Mouse (Mus musculus): ENCODE data around the gene Cdc42ep2. TPM values are rescaled to one million over a fixed set of nuclear protein-coding genes. Genes with fewer than 3 reads are reported as not detected.

The Cdc42ep2 gene
- polyA plus RNA-seq, 1 experiment from 2014 or later: 3.9 TPM

GRCm38 (mm10) chr19:5871273-5871672 lies 53.3 kb downstream of the Cdc42ep2 start:
- ATAC-seq (ENCODE audit: insufficient read depth, low FRiP score, low TSS enrichment) (no peak), DNase-seq (ENCODE audit: low spot score) (peak; percentile 56)
- H3K36me3 ChIP-seq (ENCODE audit: control insufficient read depth, insufficient read depth, low read length): peaks cover 2% of the 10 kb centered on the region; the same call in 1 of the 2 replicates
- peaks cover 20% of the 10 kb centered on the region for H3K4me1 ChIP-seq (ENCODE audit: control insufficient read depth, insufficient read depth, low read length)
- H3K9ac ChIP-seq (ENCODE audit: low read length): peak overlapping the region; percentile 44
- peak overlapping the region; percentile 27; the same call in 1 of the 2 replicates for H3K27ac ChIP-seq (ENCODE audit: low read depth, low read length)
- no peak overlapping the region for H3K4me3 ChIP-seq (ENCODE audit: low read depth, low read length)
- no peaks in the 10 kb centered on the region for H3K27me3 ChIP-seq (ENCODE audit: control insufficient read depth, insufficient read depth, low read length)
- 4% methylated on average over 7 of the region's 7 CpGs for WGBS
- 0 out of 2 replicates have a peak overlapping the region, but pooled peaks have one; percentile 14 for H3K4me2 ChIP-seq (ENCODE audit: low read depth)
- H3K9me3 ChIP-seq (ENCODE audit: control insufficient read depth, low read length): no peaks in the 10 kb centered on the region

GRCm38 (mm10) chr19:5868096-5868495 lies 56.5 kb downstream of the Cdc42ep2 start:
- no peak overlapping the region for H3K4me2 ChIP-seq (ENCODE audit: low read depth)
- H3K36me3 ChIP-seq (ENCODE audit: control insufficient read depth, insufficient read depth, low read length): peaks cover 9% of the 10 kb centered on the region
- H3K9ac ChIP-seq (ENCODE audit: low read length): no peak overlapping the region
- no peaks in the 10 kb centered on the region for H3K9me3 ChIP-seq (ENCODE audit: control insufficient read depth, low read length)
- peaks cover 8% of the 10 kb centered on the region for H3K4me1 ChIP-seq (ENCODE audit: control insufficient read depth, insufficient read depth, low read length)
- DNase-seq (ENCODE audit: low spot score) (no peak), ATAC-seq (ENCODE audit: insufficient read depth, low FRiP score, low TSS enrichment) (no peak)
- WGBS: 95% methylated on average over 6 of the region's 6 CpGs
- H3K4me3 ChIP-seq (ENCODE audit: low read depth, low read length): no peak overlapping the region
- no peaks in the 10 kb centered on the region for H3K27me3 ChIP-seq (ENCODE audit: control insufficient read depth, insufficient read depth, low read length)
- H3K27ac ChIP-seq (ENCODE audit: low read depth, low read length): no peak overlapping the region

Other genes with a start within 250 kb of the Cdc42ep2 start
- gene Map3k11, start 236.1 kb downstream of the Cdc42ep2 start, polyA plus RNA-seq (2014; fragmentation: Nextera tagmentation; extraction: Ambion mirVana): 21.0 and 22.0 TPM in 2 replicates
- 26.9 and 27.7 TPM in 2 replicates for gene Pcnx3, start 235.9 kb downstream of the Cdc42ep2 start, polyA plus RNA-seq (2014; fragmentation: Nextera tagmentation; extraction: Ambion mirVana)
- gene Kcnk7, start 220.4 kb downstream of the Cdc42ep2 start, polyA plus RNA-seq (2014; fragmentation: Nextera tagmentation; extraction: Ambion mirVana): not detected in 2 replicates
- 5.1 and 6.8 TPM in 2 replicates for gene Ehbp1l1, start 198.5 kb downstream of the Cdc42ep2 start, polyA plus RNA-seq (2014; fragmentation: Nextera tagmentation; extraction: Ambion mirVana)
- gene Fam89b, start 195.2 kb downstream of the Cdc42ep2 start, polyA plus RNA-seq (2014; fragmentation: Nextera tagmentation; extraction: Ambion mirVana): 167 and 184 TPM in 2 replicates
- 5.2 and 9.7 TPM in 2 replicates for gene Ltbp3, start 183.9 kb downstream of the Cdc42ep2 start, polyA plus RNA-seq (2014; fragmentation: Nextera tagmentation; extraction: Ambion mirVana)
- 63.9 and 67.4 TPM in 2 replicates for gene Scyl1, start 153.4 kb downstream of the Cdc42ep2 start, polyA plus RNA-seq (2014; fragmentation: Nextera tagmentation; extraction: Ambion mirVana)
- 19.9 and 20.7 TPM in 2 replicates for gene Frmd8, start 49.5 kb downstream of the Cdc42ep2 start, polyA plus RNA-seq (2014; fragmentation: Nextera tagmentation; extraction: Ambion mirVana)
- 0.74 and 1.7 TPM in 2 replicates for gene Slc25a45, start 47.0 kb downstream of the Cdc42ep2 start, polyA plus RNA-seq (2014; fragmentation: Nextera tagmentation; extraction: Ambion mirVana)
- 5.7 and 6.6 TPM in 2 replicates for gene Tigd3, start 30.7 kb downstream of the Cdc42ep2 start, polyA plus RNA-seq (2014; fragmentation: Nextera tagmentation; extraction: Ambion mirVana)
- gene Dpf2, start 11.8 kb downstream of the Cdc42ep2 start, polyA plus RNA-seq (2014; fragmentation: Nextera tagmentation; extraction: Ambion mirVana): 195 and 225 TPM in 2 replicates
- gene Pola2, start 39.4 kb upstream of the Cdc42ep2 start, polyA plus RNA-seq (2014; fragmentation: Nextera tagmentation; extraction: Ambion mirVana): 75.2 and 79.9 TPM in 2 replicates
- not detected in 2 replicates for gene Slc22a20, start 61.3 kb upstream of the Cdc42ep2 start, polyA plus RNA-seq (2014; fragmentation: Nextera tagmentation; extraction: Ambion mirVana)
- gene Capn1, start 91.1 kb upstream of the Cdc42ep2 start, polyA plus RNA-seq (2014; fragmentation: Nextera tagmentation; extraction: Ambion mirVana): 3.4 and 4.4 TPM in 2 replicates
- gene Syvn1, start 121.8 kb upstream of the Cdc42ep2 start, polyA plus RNA-seq (2014; fragmentation: Nextera tagmentation; extraction: Ambion mirVana): 34.4 and 36.7 TPM in 2 replicates
- gene Mrpl49, start 133.0 kb upstream of the Cdc42ep2 start, polyA plus RNA-seq (2014; fragmentation: Nextera tagmentation; extraction: Ambion mirVana): 81.9 and 84.8 TPM in 2 replicates
- gene Fau, start 133.0 kb upstream of the Cdc42ep2 start, polyA plus RNA-seq (2014; fragmentation: Nextera tagmentation; extraction: Ambion mirVana): 789 and 790 TPM in 2 replicates
- gene Znhit2, start 136.4 kb upstream of the Cdc42ep2 start, polyA plus RNA-seq (2014; fragmentation: Nextera tagmentation; extraction: Ambion mirVana): 36.7 and 40.0 TPM in 2 replicates
- 39.6 and 42.9 TPM in 2 replicates for gene Tm7sf2, start 143.6 kb upstream of the Cdc42ep2 start, polyA plus RNA-seq (2014; fragmentation: Nextera tagmentation; extraction: Ambion mirVana)
- gene Vps51, start 152.4 kb upstream of the Cdc42ep2 start, polyA plus RNA-seq (2014; fragmentation: Nextera tagmentation; extraction: Ambion mirVana): 59.1 and 61.2 TPM in 2 replicates
- gene Tmem262, start 155.2 kb upstream of the Cdc42ep2 start, polyA plus RNA-seq (2014; fragmentation: Nextera tagmentation; extraction: Ambion mirVana): not detected in 2 replicates
- 0.88 and 1.3 TPM in 2 replicates for gene Gm28374, start 157.4 kb upstream of the Cdc42ep2 start, polyA plus RNA-seq (2014; fragmentation: Nextera tagmentation; extraction: Ambion mirVana)
- 74.3 and 76.8 TPM in 2 replicates for gene Zfpl1, start 160.1 kb upstream of the Cdc42ep2 start, polyA plus RNA-seq (2014; fragmentation: Nextera tagmentation; extraction: Ambion mirVana)
- gene Cdca5, start 160.2 kb upstream of the Cdc42ep2 start, polyA plus RNA-seq (2014; fragmentation: Nextera tagmentation; extraction: Ambion mirVana): 46.0 and 48.4 TPM in 2 replicates
- gene AC131692.1, start 169.6 kb upstream of the Cdc42ep2 start, polyA plus RNA-seq (2014; fragmentation: Nextera tagmentation; extraction: Ambion mirVana): not detected in 2 replicates
- 0.53 and 0.77 TPM in 2 replicates for gene Naaladl1, start 181.0 kb upstream of the Cdc42ep2 start, polyA plus RNA-seq (2014; fragmentation: Nextera tagmentation; extraction: Ambion mirVana)
- 62.6 and 66.1 TPM in 2 replicates for gene Sac3d1, start 193.8 kb upstream of the Cdc42ep2 start, polyA plus RNA-seq (2014; fragmentation: Nextera tagmentation; extraction: Ambion mirVana)
- gene Snx15, start 203.5 kb upstream of the Cdc42ep2 start, polyA plus RNA-seq (2014; fragmentation: Nextera tagmentation; extraction: Ambion mirVana): 34.5 and 36.9 TPM in 2 replicates
- gene Batf2, start 216.2 kb upstream of the Cdc42ep2 start, polyA plus RNA-seq (2014; fragmentation: Nextera tagmentation; extraction: Ambion mirVana): not detected in 2 replicates
- gene Arl2, start 216.7 kb upstream of the Cdc42ep2 start, polyA plus RNA-seq (2014; fragmentation: Nextera tagmentation; extraction: Ambion mirVana): 82.6 and 95.1 TPM in 2 replicates